Mouse (Mus musculus) frontal cortex, postnatal 14 days (tissue): ENCODE results near the gene Srrd.

Experiments used
- DNase-seq, 2 experiments: peaks; one replicate each; pipeline ENCODE4 v3.0.0; 2022; ENCODE audit warnings: low spot score in 2 of 2

Gene Srrd

DNA sequence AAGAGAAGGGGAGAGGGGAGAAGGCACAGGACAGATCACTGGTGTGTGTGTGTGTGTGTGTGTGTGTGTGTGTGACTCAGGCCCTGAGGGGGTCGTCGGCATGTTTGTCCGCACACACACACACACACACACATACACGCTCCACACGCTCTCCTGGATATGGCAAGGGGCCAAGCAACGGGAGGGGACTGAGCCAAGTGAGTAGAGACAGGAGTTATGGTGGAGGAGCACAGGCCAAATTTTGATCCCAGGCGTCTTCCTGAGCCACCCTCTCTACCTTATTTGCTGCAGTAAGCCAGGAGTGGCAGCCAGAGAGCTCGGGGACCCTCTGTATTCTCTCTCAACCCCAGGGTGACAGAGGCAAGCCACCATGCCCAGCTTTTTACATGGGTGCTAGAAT, 53.6 kb downstream of the Srrd start:
- DNase-seq: no peak

DNA sequence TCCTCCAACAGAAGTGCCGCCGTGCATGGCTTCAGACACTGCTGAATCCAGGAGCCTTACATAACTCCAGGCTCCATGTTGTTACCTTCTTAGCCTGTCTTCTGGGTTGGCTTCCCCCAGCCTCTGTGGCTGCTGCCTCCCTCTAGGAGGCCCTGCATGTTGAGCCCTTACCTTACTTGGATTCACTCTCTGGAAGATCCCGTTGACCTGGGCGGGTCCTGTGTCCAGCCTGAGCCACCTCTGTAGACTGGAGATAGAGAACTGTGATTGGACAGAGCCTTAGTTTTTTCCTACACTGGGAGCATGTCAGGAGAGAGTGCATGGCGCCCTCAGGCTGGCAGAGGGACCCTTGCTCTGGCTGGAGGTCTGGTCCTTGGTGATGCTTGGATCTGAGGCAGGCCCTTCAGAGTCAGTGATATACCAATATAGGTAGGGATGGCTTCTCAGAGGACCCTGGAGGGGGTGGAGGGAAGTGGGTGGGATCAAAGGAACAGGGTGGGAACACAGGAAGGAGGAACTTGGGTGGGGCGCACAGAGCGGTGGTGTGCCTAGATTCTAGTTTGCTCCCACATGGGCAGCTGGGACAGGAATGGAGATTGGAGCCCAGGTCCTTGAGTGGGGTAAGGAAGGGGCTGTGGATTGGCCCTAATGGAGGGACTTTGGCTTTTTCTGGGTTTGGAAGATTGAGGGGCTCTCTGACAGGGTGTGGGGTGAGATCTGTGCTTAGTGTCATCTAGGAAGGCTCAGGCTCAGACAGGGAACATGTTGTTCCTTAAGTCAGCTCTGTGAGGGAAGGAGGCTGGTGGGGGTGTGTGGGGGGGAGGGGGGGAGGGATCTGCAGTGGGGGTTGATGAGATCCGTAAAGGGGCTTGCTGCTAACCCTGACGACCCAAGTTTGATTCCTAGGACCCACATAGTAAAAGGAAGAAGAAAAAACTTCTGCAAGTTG, 54.4 kb downstream of the Srrd start:
- DNase-seq: no peak

DNA sequence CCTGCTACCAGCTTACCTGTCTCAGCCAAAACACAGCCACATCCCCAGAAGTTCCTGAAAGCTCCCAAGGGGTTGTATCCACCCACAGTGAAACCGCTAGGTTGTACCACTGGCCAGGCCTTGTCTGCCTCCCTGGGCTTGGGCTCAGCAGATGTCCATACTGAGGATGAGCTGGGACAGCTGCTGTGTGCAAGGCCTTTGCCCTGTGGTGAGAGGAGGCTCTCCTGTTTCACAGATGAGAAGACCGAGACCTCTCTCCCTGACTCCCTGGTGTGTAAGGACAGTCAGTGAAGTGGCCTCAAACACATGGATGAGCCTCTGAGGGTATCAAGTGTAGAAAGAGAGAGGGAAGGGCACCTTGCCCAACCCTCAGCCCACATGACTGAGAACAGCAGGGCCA, 55.2 kb downstream of the Srrd start:
- no peak for DNase-seq
